Mouse (Mus musculus) heart, postnatal 0 days (tissue): Measurements from ENCODE around the gene Yap1.

Experiments
- CTCF ChIP-seq: IDR thresholded peaks from 2 replicates; pipeline ENCODE4 v1.5.1; 2016; ENCODE audit warnings: antibody characterized with exemption, control low read depth, low read depth
- EP300 ChIP-seq: IDR thresholded peaks from 2 replicates; pipeline ENCODE4 v1.6.1; 2016; ENCODE audit warnings: antibody characterized with exemption, low read depth

- TF ChIP-seq CTCF (no peak), EP300 (no peak)
Observed at GRCm38 (mm10) chr9:7971993-7972392, 32.4 kb downstream of the Yap1 start.
